Mouse (Mus musculus): Measurements from ENCODE around the gene Lamtor2. TPM values are rescaled to one million over a fixed set of nuclear protein-coding genes. Genes with fewer than 3 reads are reported as not detected.
A peak's percentile ranks its signal among the peaks of the same experiment; 100 is the strongest.
"Not testable (repeated sequence)": the region's sequence is repeated elsewhere in the genome, so short reads cannot be mapped to it uniquely, and the experiment has no call there.

Gene Lamtor2
- 201 and 205 TPM in 2 replicates for polyA plus RNA-seq (2015; fragmentation: Nextera tagmentation; extraction: Ambion mirVana)

DNA sequence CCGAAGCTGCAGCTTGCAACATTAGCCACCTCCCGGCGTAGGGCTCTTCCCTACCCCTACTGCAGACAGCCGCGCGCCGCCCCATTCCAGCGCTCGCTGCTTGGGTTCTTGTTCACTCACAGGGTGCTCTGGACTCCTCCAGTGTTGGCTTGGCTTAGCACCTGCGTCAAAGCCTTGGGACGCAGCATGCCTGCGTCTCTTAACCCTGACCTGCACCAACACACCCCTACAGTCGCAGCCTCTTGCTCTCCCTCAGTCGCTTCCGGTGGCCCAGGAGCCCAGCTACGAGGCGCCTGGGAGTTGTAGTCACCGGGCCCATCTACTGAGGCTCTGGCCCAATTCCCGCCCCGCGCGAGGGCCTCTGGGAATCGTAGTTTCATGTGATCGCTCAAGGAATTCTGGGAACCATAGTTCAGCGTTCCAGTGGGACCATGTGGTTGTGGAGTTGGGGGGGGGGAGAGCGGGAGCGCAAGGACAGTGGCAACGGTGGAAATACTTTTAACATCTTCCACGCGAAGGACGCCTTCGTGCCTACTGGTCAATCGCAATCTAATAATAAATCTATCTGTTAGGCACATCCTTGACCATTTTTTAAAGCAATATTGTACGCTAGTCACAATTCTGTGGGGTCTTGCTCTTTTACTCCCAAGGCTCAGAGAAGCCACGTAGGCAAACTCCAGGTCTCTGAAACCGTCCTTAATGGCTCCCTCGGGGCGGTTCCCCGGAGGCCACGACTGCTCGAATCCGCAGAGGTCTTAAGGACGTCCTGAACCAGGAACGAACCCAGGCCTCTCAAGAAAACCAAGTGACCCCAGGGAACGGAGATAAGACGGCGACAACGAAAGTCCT, at the start of gene Lamtor2:
Gene Lamtor2 (minus strand): TSS at position 399 of the 849 bp plus-strand sequence.
- H3K9me3 ChIP-seq = no peaks in the 10 kb centered on the region
- H3K27ac ChIP-seq (replicated peaks) = peak within 1 kb of the TSS; percentile 88
- H3K4me3 ChIP-seq = peak within 1 kb of the TSS; percentile 91
- under 1% methylated on average over 48 of the region's 48 CpGs for WGBS
- H3K9ac ChIP-seq = peak within 1 kb of the TSS; percentile 79
- peak within 1 kb of the TSS; percentile 80 for H3K4me2 ChIP-seq
- ATAC-seq (ENCODE audit: low FRiP score, low read depth) = peak; percentile 91
- H3K36me3 ChIP-seq = peaks cover 23% of the 10 kb centered on the region
- H3K4me1 ChIP-seq (replicated peaks) = peaks cover 29% of the 10 kb centered on the region
- no peaks in the 10 kb centered on the region for H3K27me3 ChIP-seq

GRCm38 (mm10) chr3:88602466-88602865, 49.6 kb upstream of the Lamtor2 start:
- 70% methylated on average over 4 of the region's 4 CpGs for WGBS
- no peak overlapping the region for H3K9ac ChIP-seq

DNA sequence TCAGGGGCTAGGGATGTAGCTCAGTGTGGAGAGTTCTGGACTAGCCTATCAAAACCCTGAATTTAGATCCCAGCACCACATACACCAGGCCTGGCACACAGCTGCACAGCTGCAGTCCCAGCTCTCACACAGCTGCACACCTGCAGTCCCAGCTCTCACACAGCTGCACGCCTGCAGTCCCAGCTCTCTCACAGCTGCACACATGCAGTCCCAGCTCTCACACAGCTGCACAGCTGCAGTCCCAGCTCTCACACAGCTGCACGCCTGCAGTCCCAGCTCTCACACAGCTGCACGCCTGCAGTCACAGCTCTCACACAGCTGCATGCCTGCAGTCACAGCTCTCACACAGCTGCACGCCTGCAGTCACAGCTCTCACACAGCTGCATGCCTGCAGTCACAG, 43.7 kb upstream of the Lamtor2 start:
- 78% methylated on average over 4 of the region's 4 CpGs for WGBS

More at GRCm38 (mm10) chr3:88602466-88602865, 49.6 kb upstream of the Lamtor2 start:
- ATAC-seq (ENCODE audit: low FRiP score, low read depth) = no peak
- no peaks in the 10 kb centered on the region for H3K27me3 ChIP-seq
- H3K9me3 ChIP-seq = no peaks in the 10 kb centered on the region
- no peak overlapping the region for H3K27ac ChIP-seq (replicated peaks)
- H3K4me2 ChIP-seq = no peak overlapping the region
- H3K4me1 ChIP-seq (replicated peaks) = peaks cover 9% of the 10 kb centered on the region; the same call in 1 of the 2 replicates
- H3K4me3 ChIP-seq = no peak overlapping the region
- H3K36me3 ChIP-seq = no peaks in the 10 kb centered on the region

GRCm38 (mm10) chr3:88593893-88594580, 41.2 kb upstream of the Lamtor2 start:
- H3K4me3 ChIP-seq = no peak overlapping the region
- 0 out of 2 replicates have a peak, but pooled peaks cover 3% of the 10 kb centered on the region for H3K36me3 ChIP-seq
- H3K9me3 ChIP-seq = no peaks in the 10 kb centered on the region
- H3K27me3 ChIP-seq = no peaks in the 10 kb centered on the region
- no peak overlapping the region for H3K4me2 ChIP-seq
- WGBS = 70% methylated on average over 10 of the region's 10 CpGs
- peaks cover 3% of the 10 kb centered on the region; the same call in 1 of the 2 replicates for H3K4me1 ChIP-seq (replicated peaks)
- ATAC-seq (ENCODE audit: low FRiP score, low read depth) = no peak
- H3K9ac ChIP-seq = no peak overlapping the region
- H3K27ac ChIP-seq (replicated peaks) = no peak overlapping the region

More for the DNA sequence above, 43.7 kb upstream of the Lamtor2 start:
- not testable (repeated sequence) for H3K27me3 ChIP-seq; H3K27ac ChIP-seq (replicated peaks); ATAC-seq (ENCODE audit: low FRiP score, low read depth); H3K4me1 ChIP-seq (replicated peaks); H3K4me2 ChIP-seq; H3K9me3 ChIP-seq; H3K36me3 ChIP-seq; H3K4me3 ChIP-seq; H3K9ac ChIP-seq

DNA sequence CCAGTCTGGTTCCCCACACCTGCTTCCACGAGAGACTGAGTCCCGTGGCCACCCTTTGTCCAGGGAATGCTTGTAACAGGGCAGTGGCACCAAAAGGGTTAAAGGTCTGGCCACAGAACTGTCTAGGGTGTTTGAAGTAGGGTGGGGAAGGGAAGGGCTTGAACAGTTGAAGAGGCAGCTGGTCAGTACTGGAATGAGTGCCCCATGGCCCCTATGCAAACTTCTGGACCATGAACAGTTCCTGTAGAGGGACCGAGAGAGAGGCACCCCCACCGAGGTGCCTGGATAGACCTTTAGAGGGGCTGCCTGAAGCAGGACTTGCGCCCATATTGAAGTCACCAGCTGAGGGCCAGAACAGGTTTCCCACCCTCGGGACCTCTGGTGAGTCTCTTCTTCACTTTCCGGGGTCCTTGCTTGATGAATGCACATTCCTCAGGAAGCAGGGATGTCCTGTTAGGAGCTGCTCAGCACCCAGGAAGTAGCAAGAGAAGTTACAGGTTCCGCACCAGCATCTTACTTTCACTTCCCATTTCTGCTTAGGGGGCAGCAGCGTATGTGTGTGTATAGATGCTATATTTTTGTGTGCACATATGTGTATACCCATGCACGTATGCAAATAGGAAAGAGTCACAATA, 40.2 kb upstream of the Lamtor2 start:
- 78% methylated on average over 10 of the region's 10 CpGs for WGBS
- Histone ChIP-seq H3K9me3 (no peaks in the 10 kb centered on the region), H3K27me3 (no peaks in the 10 kb centered on the region), H3K27ac (replicated peaks) (no peak overlapping the region), H3K9ac (no peak overlapping the region), H3K4me1 (replicated peaks) (peaks cover 3% of the 10 kb centered on the region; the same call in 1 of the 2 replicates), H3K4me3 (no peak overlapping the region), H3K36me3 (peaks cover 10% of the 10 kb centered on the region), H3K4me2 (no peak overlapping the region)
- ATAC-seq (ENCODE audit: low FRiP score, low read depth) = no peak

DNA sequence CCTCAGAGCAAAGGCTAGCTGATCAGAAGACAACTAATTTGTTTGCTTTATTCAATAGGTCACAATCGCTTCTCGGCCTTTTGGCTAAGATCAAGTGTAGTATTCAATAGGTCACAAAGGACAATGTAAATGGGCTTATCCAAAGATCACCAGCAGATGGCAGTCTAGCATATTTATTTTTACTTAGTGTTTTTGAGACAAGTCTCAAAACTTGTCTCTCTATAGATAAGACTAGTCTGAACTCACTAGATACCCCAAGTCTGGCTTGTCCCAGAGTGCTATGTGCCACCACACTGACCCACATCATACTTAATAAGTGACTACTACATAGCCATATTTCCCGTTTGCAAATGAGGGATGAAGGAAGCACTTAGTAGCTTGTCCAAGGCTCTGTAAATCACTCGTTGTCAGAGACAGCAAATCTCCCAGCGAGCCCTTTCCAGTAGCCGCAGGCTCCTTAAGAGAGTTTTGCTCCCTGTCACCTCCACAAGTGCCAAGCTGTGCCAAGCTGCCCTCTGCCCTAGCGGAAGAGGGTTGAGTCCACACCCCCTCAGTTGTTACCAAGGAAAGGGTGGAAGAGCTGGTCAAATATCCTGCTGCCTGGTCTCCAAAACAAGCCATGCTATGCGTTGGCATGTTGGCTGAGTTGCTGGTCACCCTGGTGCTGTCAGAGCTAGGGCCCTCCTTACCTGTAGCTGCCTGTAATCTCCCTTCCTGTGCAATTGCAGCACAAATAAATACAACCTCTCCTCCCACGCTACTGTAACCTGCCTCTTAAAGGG, 39.3 kb upstream of the Lamtor2 start:
- Histone ChIP-seq H3K4me1 (replicated peaks) (peaks cover 3% of the 10 kb centered on the region; the same call in 1 of the 2 replicates), H3K4me3 (no peak overlapping the region), H3K9me3 (no peaks in the 10 kb centered on the region), H3K9ac (no peak overlapping the region), H3K27ac (replicated peaks) (no peak overlapping the region), H3K4me2 (no peak overlapping the region), H3K27me3 (no peaks in the 10 kb centered on the region), H3K36me3 (peaks cover 19% of the 10 kb centered on the region)
- 31% methylated on average over 9 of the region's 9 CpGs for WGBS
- ATAC-seq (ENCODE audit: low FRiP score, low read depth) = no peak

DNA sequence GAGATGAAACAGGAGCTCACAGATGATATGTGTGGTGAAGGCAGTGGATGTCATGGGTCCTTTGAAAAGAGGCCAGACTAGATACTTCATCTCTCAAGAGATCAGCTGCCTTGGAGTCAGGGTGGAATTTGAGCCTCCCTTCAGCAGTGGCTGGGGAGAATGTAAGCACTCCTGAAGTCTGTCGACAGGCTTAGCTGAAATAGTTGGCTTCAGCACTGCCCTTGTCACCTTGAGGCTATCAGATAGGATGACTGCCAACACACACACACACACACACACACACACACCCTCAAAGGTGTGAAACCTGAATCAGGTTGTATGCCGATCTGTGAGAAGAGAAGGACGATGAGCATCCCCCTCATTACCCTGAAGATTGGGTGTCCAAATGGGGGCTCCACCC, 38.2 kb upstream of the Lamtor2 start:
- H3K27me3 ChIP-seq = no peaks in the 10 kb centered on the region
- 0 out of 2 replicates have a peak, but pooled peaks have one; percentile 9 for ATAC-seq (ENCODE audit: low FRiP score, low read depth)
- 69% methylated on average over 3 of the region's 3 CpGs for WGBS
- no peak overlapping the region for H3K4me2 ChIP-seq
- H3K36me3 ChIP-seq = peaks cover 29% of the 10 kb centered on the region
- H3K9ac ChIP-seq = no peak overlapping the region
- H3K9me3 ChIP-seq = no peaks in the 10 kb centered on the region
- peaks cover 3% of the 10 kb centered on the region; the same call in 1 of the 2 replicates for H3K4me1 ChIP-seq (replicated peaks)
- no peak overlapping the region for H3K4me3 ChIP-seq
- no peak overlapping the region for H3K27ac ChIP-seq (replicated peaks)

DNA sequence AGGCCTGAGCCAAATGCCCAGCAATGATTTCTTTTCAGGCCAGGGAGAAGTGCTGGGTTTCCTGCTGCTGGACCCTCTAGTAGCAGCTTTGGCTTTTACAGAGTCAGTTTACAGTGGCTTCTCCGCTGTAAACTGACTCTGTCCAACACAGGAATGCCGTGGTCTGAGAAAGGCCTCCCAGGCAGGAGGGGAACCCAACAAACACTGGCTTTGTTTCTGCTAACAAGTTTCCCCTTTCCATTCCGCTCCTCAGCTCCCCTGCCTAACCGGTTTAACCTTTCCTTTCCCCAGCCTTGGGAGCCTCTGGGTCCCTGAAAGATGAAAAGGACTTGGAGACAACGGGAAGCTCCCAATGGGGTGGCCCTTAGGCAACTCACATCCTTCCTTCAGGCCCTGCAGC, 37.4 kb upstream of the Lamtor2 start:
- H3K36me3 ChIP-seq = peaks cover 36% of the 10 kb centered on the region
- no peaks in the 10 kb centered on the region for H3K9me3 ChIP-seq
- WGBS = 28% methylated on average over 5 of the region's 5 CpGs
- no peak overlapping the region for H3K9ac ChIP-seq
- ATAC-seq (ENCODE audit: low FRiP score, low read depth) = no peak
- H3K27ac ChIP-seq (replicated peaks) = no peak overlapping the region
- H3K4me2 ChIP-seq = no peak overlapping the region
- no peak overlapping the region for H3K4me3 ChIP-seq
- H3K4me1 ChIP-seq (replicated peaks) = peaks cover 3% of the 10 kb centered on the region; the same call in 1 of the 2 replicates
- H3K27me3 ChIP-seq = no peaks in the 10 kb centered on the region

DNA sequence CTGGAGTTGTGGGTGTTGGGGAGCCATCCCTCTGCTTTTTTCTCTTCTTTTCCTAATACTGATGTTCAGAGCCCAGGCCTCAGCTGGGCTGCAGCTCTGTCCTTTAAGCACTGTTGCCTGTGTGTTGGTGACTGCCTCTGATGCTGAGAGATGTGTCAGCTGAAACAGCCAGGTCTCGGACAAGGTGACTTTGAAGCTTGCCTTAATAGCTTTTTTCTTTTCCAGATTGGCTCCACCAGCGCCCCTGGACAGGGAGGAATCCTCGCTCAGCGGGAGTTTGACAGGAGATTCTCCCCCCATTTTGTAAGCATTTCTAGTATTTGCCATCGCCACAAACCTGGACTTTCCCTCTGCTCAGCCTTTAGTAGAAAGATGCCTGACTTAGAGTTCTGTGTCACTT, 33.8 kb upstream of the Lamtor2 start:
- H3K27ac ChIP-seq (replicated peaks) = no peak overlapping the region
- no peaks in the 10 kb centered on the region for H3K9me3 ChIP-seq
- no peak overlapping the region for H3K9ac ChIP-seq
- H3K4me3 ChIP-seq = no peak overlapping the region
- ATAC-seq (ENCODE audit: low FRiP score, low read depth) = no peak
- no peaks in the 10 kb centered on the region for H3K27me3 ChIP-seq
- H3K36me3 ChIP-seq = peaks cover 63% of the 10 kb centered on the region
- H3K4me2 ChIP-seq = no peak overlapping the region
- 98% methylated on average over 5 of the region's 5 CpGs for WGBS
- 0 out of 2 replicates have a peak, but pooled peaks cover 1% of the 10 kb centered on the region for H3K4me1 ChIP-seq (replicated peaks)

GRCm38 (mm10) chr3:88585769-88586168, 32.9 kb upstream of the Lamtor2 start:
- Histone ChIP-seq H3K4me3 (no peak overlapping the region), H3K36me3 (peaks cover 67% of the 10 kb centered on the region), H3K9ac (no peak overlapping the region), H3K4me2 (no peak overlapping the region), H3K9me3 (no peaks in the 10 kb centered on the region), H3K27ac (replicated peaks) (no peak overlapping the region), H3K4me1 (replicated peaks) (peaks cover 5% of the 10 kb centered on the region), H3K27me3 (no peaks in the 10 kb centered on the region)
- over 99% methylated on average over 6 of the region's 6 CpGs for WGBS
- no peak for ATAC-seq (ENCODE audit: low FRiP score, low read depth)

DNA sequence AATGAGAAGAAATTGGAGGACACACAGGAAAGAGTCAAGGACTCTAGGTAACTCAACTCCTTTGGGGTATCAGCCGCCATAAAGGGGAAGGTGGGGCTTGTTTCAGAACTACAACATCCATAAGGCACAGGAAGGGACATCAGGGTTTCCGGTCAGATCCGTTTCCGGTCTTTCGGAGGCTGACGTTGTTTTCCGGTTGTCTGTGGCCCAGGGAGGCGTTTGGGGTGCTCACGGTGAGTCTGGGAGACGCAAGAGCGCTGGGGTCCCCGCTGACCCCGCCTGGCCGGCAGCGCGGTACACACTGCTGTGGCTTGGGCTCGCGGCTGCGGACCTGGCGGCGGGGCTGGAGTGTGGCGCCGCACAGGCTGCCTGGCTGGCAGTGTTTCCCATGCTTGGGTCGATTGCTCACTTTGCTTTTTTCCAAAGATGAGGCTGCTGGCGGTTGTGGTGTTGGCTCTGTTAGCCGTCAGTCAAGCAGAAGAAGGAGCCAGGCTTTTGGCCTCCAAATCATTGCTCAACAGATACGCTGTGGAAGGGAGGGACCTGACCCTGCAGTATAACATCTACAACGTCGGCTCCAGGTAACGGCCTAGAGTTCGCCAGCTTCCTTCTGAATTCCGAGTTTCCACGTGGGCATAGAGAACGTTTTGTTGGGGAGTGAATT, 26.7 kb upstream of the Lamtor2 start:
- under 1% methylated on average over 34 of the region's 34 CpGs for WGBS
- Histone ChIP-seq H3K27ac (replicated peaks) (peak overlapping the region; percentile 65), H3K36me3 (peaks cover 31% of the 10 kb centered on the region), H3K9ac (peak overlapping the region; percentile 91), H3K4me3 (peak overlapping the region; percentile 88), H3K4me2 (peak overlapping the region; percentile 66), H3K27me3 (no peaks in the 10 kb centered on the region), H3K4me1 (replicated peaks) (peaks cover 17% of the 10 kb centered on the region), H3K9me3 (no peaks in the 10 kb centered on the region)
- ATAC-seq (ENCODE audit: low FRiP score, low read depth) = peak; percentile 87

All from hindbrain, embryonic 15.5 days (tissue).